Mouse (Mus musculus) mouse embryonic stem cell (cell line): Measurements from ENCODE around the gene Slc23a2.

Experiments
- in situ Hi-C, 2 experiments: fragments of 300-500 bp; cut with MboI; formaldehyde crosslinking; loops; 1 replicate in 1 of 2; 3 replicates in 1 of 2; pipeline ENCODE4 v1.14.3; 2019 to 2020; ENCODE audit warnings: low sequenced_read_pairs in 2 of 2, low pct_unique_long_range_greater_than_20kb in 1 of 2, mixed read lengths in 1 of 2; ENCODE audit not compliant: unreplicated experiment in 1 of 2

Slc23a2 gene

DNA sequence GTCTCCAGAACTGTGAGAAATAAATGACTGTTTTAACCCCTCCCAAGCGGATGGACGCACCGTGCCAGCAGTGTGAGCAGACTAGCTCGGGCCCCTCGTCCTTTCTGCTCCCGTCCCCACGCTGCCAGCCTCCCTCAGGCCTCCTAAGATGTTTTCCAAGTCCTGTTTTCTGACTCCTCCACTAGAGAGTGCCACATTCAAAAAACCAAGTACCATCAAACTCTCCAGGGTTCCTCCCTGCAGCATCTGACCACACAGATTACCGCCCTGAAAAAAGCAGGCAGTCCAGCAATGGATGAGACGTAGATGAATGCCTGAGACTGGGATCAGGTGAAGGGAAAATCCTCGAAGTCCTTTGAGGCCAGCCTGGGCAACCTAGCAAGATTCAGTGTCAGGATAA, 4.4 kb downstream of the Slc23a2 start:
- in situ Hi-C loops: no loop called here

GRCm38 (mm10) chr2:132139099-132139498, 5.8 kb downstream of the Slc23a2 start:
- in situ Hi-C loops: loop anchor here (5.0 to 10.0 kb wide), 4 partner anchors 103 to 324 kb away; partner anchors contain the start of gene Tmem230 (in 1 of the 2)

- in situ Hi-C loops: loop anchor here (5.0 to 10.0 kb wide), 4 partner anchors 106 to 321 kb away; partner anchors contain the start of gene Tmem230 (in 1 of the 2)
Measured at GRCm38 (mm10) chr2:132135876-132136637, 8.9 kb downstream of the Slc23a2 start.

DNA sequence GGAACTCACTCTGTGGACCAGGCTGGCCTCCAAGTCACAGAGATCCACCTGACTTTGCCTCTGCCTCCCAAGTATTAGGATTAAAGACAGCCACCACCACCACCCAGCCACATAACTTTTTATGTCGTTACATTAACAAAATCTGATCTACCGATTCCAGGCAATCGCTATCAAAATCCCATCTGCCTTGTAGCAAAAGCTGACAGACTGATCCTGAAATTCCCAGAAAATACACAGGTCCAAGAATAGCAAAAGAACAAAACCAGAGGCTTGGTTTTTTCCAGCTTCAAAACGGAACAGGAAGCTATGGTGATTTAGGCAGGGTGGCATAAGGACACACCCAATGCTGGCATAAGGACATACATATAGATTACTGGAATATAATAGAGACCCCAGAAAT, 10.2 kb downstream of the Slc23a2 start:
- in situ Hi-C loops: loop anchor here (5.0 to 10.0 kb wide), 4 partner anchors 108 to 320 kb away; partner anchors contain the start of gene Tmem230 (in 1 of the 2)

DNA sequence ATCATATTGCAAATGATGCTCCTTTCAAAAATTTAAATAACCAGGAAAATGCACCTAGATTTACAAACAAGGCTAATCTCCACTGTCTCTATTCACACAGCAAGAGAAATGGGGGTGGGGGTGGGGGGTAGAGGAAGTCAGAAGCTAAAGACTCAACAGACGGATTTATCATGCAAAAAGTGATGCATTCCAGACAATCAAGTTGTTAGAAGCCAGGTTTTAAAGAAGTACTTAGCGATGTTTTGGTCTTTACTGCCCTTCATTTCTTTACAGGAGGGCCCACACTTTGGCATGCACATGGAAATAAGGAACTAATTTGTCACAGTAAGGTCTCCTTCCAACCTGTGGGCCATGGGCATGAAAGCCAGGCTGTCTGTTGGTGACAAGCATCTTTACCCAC, 11.5 kb downstream of the Slc23a2 start:
- in situ Hi-C loops: loop anchor here (10.0 kb wide), 3 partner anchors 111 to 319 kb away; partner anchors contain the start of gene Tmem230 (in 1 of the 2)

DNA sequence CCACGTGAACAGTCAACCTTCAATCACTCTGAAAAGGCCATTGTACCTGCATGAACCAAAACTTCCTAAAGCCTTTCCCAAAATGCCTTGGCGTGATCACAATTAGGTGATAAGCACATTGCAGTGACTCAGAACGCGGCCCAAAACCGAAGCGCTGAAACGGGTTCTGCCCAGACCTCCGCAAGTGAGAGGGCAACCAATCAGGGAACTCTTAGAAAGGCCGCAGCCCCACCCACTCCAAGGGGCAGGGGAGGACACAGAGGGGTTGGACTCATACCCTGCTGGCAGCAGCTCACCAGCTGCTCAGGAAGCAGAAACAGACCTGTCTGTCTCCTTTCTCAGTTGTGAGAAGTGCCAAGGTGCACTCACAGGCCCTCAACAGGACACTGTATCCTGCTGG, 13.6 kb downstream of the Slc23a2 start:
- in situ Hi-C loops: loop anchor here (10.0 kb wide), 3 partner anchors 114 to 316 kb away; partner anchors contain the start of gene Tmem230 (in 1 of the 2)

GRCm38 (mm10) chr2:132129980-132130379, 14.9 kb downstream of the Slc23a2 start:
- in situ Hi-C loops: loop anchor here (10.0 kb wide), 3 partner anchors 115 to 315 kb away; partner anchors contain the start of gene Tmem230 (in 1 of the 2)

- in situ Hi-C loops: no loop called here
Measured at GRCm38 (mm10) chr2:132129247-132129646, 15.7 kb downstream of the Slc23a2 start.

DNA sequence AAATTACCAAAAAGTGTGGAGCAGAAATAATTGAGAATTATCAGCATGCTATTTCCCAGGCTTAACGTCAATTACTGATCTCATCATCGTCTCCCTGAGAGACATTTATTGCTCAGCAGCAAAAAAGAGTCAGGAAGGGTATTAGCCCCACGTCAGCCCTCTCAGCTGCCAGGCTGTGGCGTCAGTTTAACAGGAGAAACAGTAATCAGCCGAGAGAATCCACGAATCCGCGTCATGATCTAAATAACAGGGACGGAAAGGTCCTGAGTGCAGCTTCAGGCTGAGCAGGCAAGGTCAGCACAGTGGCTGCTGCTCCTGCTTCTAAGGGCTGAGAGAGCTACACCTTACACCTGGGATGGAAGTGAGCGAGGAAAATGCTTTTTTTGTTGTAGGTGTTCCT, 17.0 kb downstream of the Slc23a2 start:
- in situ Hi-C loops: no loop called here

GRCm38 (mm10) chr2:132126292-132126691, 18.6 kb downstream of the Slc23a2 start:
- in situ Hi-C loops: no loop called here

DNA sequence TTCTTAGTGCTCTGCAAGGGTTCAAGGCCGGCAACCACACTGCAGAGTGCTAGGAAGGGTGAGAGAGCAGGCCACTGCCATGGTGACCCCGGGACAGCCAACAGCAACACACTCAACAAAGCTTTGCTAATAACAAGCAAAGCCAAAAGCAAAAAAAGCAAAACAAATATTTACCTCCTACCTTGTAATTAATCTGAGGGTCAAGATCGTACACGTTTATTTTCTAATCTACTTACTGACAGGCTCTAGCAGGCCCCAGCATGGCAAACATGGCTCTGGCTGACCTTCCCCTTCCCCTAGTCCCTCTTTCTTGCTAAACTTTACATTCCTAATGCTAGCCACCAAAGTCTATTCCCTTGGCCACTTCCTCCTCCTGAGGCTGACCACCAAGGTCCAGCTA, 21.8 kb downstream of the Slc23a2 start:
- in situ Hi-C loops: no loop called here

DNA sequence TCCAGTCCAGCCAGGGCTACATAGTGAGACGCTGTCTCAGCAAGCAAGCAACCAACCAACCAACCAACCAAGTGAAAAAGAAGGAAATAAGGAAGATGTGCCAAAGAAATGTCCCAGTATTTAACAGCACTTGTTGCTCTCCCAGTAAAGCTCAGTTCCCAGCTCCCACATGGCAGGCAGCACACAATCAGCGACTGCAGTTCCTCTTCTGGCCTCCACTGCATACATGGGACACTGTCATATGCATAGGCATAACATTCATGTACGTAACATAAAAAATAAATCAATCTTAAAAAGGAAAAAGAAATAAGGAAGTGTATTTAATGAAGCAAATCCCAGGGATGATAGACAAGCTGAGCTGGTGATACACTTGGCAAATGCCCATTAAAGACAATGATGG, 23.9 kb downstream of the Slc23a2 start:
- in situ Hi-C loops: no loop called here

DNA sequence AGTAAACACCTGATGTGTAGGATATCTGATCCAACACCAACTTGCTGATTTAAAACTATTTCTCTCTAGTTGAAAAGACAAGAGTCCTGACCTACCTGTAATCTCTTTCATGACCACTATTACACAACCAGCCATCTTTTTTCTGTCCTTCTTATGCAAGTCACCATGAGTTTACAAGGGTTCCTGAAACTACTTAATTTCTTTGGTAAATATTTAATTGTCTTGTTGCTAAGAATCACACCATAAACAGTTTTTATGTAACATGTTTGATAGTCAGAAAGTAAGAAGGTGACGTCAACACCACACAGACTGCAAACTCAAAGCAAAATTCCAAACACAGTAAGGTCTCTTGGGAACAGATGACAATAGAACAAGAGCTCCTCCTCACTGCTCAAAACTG, 26.3 kb downstream of the Slc23a2 start:
- in situ Hi-C loops: loop anchor here in 1 of 2 experiments (10.0 kb wide), 1 partner anchor 294 kb away; no protein-coding TSS in a partner anchor

DNA sequence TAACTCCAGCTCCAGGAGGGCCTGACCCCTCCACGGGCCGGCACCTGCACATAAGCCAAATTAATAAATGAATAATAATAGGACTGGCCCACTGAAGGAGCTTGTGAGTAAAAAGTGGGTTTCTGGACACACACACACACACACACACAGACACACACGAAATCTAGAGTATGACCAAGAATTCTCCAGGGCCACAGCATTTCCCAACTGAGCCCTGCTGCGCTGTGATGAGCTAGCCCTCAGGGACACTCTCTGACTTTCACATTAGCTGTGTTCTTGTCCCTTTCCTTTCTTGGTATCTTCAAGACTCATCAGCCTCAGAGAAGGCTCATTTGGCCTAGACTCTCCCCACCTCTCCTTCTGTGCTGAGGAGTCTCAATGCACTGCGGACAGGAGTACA, 29.0 kb downstream of the Slc23a2 start:
- in situ Hi-C loops: loop anchor here in 1 of 2 experiments (10.0 kb wide), 1 partner anchor 291 kb away; no protein-coding TSS in a partner anchor

- in situ Hi-C loops: loop anchor here in 1 of 2 experiments (10.0 kb wide), 1 partner anchor 291 kb away; no protein-coding TSS in a partner anchor
Measured at GRCm38 (mm10) chr2:132115344-132115743, 29.6 kb downstream of the Slc23a2 start.

DNA sequence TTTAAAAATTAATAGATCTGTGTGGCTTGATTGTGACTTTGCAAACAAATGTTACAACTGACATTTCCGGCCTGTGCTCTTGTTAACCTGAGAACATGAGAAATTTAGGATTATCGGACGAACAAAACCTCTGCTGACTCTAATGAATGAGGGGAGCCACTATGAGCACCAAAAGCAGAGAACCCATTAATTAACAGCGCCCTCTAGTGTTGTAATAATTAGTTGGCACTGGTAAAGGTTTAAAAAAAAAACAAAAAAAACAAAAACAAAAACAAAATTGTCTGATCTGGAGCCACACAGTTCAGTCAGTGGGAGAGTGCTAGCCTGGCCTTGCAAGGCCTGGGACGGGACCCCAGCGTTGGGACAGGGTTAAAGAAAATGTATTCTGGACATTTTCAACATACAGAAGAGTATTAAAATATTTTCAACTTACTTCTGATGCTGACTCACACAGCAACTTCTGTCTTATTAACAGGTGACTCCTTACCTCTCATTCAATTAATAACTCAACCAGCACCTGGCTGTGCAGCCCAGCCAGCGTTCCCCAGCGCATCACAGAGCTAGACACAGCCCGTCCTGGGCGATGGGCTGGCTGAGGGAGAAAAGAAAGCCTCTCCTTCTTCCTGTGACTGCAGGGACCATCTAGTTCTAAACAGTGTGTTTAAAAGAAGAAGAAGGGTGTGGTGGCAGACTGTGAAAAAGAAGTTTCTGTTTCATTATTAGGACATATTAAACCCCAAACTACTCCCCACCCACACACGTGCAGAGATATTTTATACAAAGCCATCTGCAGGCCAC, 30.7 kb downstream of the Slc23a2 start:
- in situ Hi-C loops: loop anchor here in 1 of 2 experiments (10.0 kb wide), 1 partner anchor 289 kb away; no protein-coding TSS in a partner anchor

- in situ Hi-C loops: loop anchor here in 1 of 2 experiments (10.0 kb wide), 1 partner anchor 288 kb away; no protein-coding TSS in a partner anchor
Measured at GRCm38 (mm10) chr2:132112319-132112718, 32.6 kb downstream of the Slc23a2 start.

GRCm38 (mm10) chr2:132111905-132112304, 33.0 kb downstream of the Slc23a2 start:
- in situ Hi-C loops: loop anchor here in 1 of 2 experiments (10.0 kb wide), 1 partner anchor 287 kb away; no protein-coding TSS in a partner anchor
